Mouse (Mus musculus) C2C12 (cell line): ENCODE data around the gene Clstn2. TPM values are rescaled to one million over a fixed set of nuclear protein-coding genes. Genes with fewer than 3 reads are reported as not detected.

Source experiments
- H3K27me3 ChIP-seq: one replicate; pipeline ENCODE4 v1.6.1; 2011; ENCODE audit not compliant: control insufficient read depth, insufficient read depth, insufficient read length
- H3K36me3 ChIP-seq: one replicate; pipeline ENCODE4 v1.6.1; 2011; ENCODE audit not compliant: control insufficient read depth, insufficient read depth
- H3K4me3 ChIP-seq: one replicate; pipeline ENCODE4 v1.5.1; 2011; ENCODE audit warnings: mild to moderate bottlenecking, control low read depth; ENCODE audit not compliant: poor library complexity, insufficient read depth, severe bottlenecking
- H3K79me2 ChIP-seq: one replicate; pipeline ENCODE4 v1.6.1; 2011; ENCODE audit not compliant: control insufficient read depth, insufficient read depth
- H3K79me3 ChIP-seq: one replicate; pipeline ENCODE4 v1.6.1; 2011; ENCODE audit warnings: low read depth, control low read depth
- H3ac ChIP-seq: one replicate; pipeline ENCODE3; 2011; ENCODE audit warnings: low read depth; ENCODE audit not compliant: control insufficient read depth, insufficient read length
- CEBPB ChIP-seq: IDR thresholded peaks from one replicate; pipeline ENCODE4 v1.6.1; 2011; ENCODE audit warnings: low read depth, mild to moderate bottlenecking, control low read depth, moderate library complexity
- CTCF ChIP-seq: IDR thresholded peaks from one replicate; pipeline ENCODE4 v1.5.1; 2011; ENCODE audit not compliant: control insufficient read depth, insufficient read depth, insufficient read length
- FOSL1 ChIP-seq: IDR thresholded peaks from one replicate; pipeline ENCODE4 v1.8.0; 2011; ENCODE audit warnings: mild to moderate bottlenecking, low read length; ENCODE audit not compliant: poor library complexity, insufficient read depth, severe bottlenecking
- MAX ChIP-seq: IDR thresholded peaks from one replicate; pipeline ENCODE4 v1.6.1; 2011; ENCODE audit warnings: mild to moderate bottlenecking, control low read depth
- MYOD1 ChIP-seq: IDR thresholded peaks from one replicate; pipeline ENCODE4 v1.6.1; 2011; ENCODE audit warnings: low read depth; ENCODE audit not compliant: control insufficient read depth, insufficient read length
- MYOG ChIP-seq: IDR thresholded peaks from one replicate; pipeline ENCODE4 v1.6.1; 2011; ENCODE audit not compliant: control insufficient read depth, insufficient read length; ENCODE audit errors: extremely low read depth
- USF1 ChIP-seq: IDR thresholded peaks from one replicate; pipeline ENCODE4 v1.6.1; 2011; ENCODE audit warnings: low read depth, mild to moderate bottlenecking, control low read depth, moderate library complexity
- polyA plus RNA-seq: library from polyadenylated mRNA; unstranded; fragments of >200 nt; fragmentation: generic; extraction: Trizol; gene quantifications from one replicate; pipeline ENCODE4 v1.2.1, GENCODE M21; 2012; ENCODE audit warnings: missing spikeins

Gene Clstn2
- polyA plus RNA-seq, 1 experiment = 0.01 TPM

- H3K36me3 ChIP-seq = no peaks in the 10 kb centered on the region
- no peaks in the 10 kb centered on the region for H3K79me2 ChIP-seq
- H3K27me3 ChIP-seq = no peaks in the 10 kb centered on the region
- no peak for TF ChIP-seq MYOG
- no peak for TF ChIP-seq MYOD1
- no peak for TF ChIP-seq CEBPB
- no peak for TF ChIP-seq FOSL1
- no peak for TF ChIP-seq USF1
- no peak for TF ChIP-seq MAX
- no peak for TF ChIP-seq CTCF
- no peak overlapping the region for H3ac ChIP-seq
- H3K4me3 ChIP-seq = no peak overlapping the region
- H3K79me3 ChIP-seq = no peaks in the 10 kb centered on the region
Observed at GRCm38 (mm10) chr9:97775770-97776169, 257.2 kb downstream of the Clstn2 start.

GRCm38 (mm10) chr9:97774991-97775390, 258.0 kb downstream of the Clstn2 start:
- Histone ChIP-seq H3K36me3 (no peaks in the 10 kb centered on the region), H3K79me3 (no peaks in the 10 kb centered on the region), H3K79me2 (no peaks in the 10 kb centered on the region), H3K4me3 (no peak overlapping the region), H3K27me3 (no peaks in the 10 kb centered on the region), H3ac (no peak overlapping the region)
- TF ChIP-seq FOSL1 (no peak), USF1 (no peak), CTCF (no peak), CEBPB (no peak), MYOD1 (no peak), MAX (no peak), MYOG (no peak)

GRCm38 (mm10) chr9:97773911-97774310, 259.1 kb downstream of the Clstn2 start:
- H3K27me3 ChIP-seq = no peaks in the 10 kb centered on the region
- no peaks in the 10 kb centered on the region for H3K79me3 ChIP-seq
- no peak overlapping the region for H3ac ChIP-seq
- H3K4me3 ChIP-seq = no peak overlapping the region
- no peaks in the 10 kb centered on the region for H3K79me2 ChIP-seq
- H3K36me3 ChIP-seq = no peaks in the 10 kb centered on the region
- TF ChIP-seq FOSL1 (no peak), CEBPB (no peak), CTCF (no peak), MYOG (no peak), MYOD1 (no peak), MAX (no peak)

- Histone ChIP-seq H3K4me3 (no peak overlapping the region), H3K79me3 (no peaks in the 10 kb centered on the region), H3ac (no peak overlapping the region), H3K79me2 (no peaks in the 10 kb centered on the region), H3K27me3 (no peaks in the 10 kb centered on the region), H3K36me3 (no peaks in the 10 kb centered on the region)
- TF ChIP-seq CEBPB (no peak), MYOG (no peak), MYOD1 (no peak), USF1 (no peak), MAX (no peak), CTCF (no peak)
Observed at GRCm38 (mm10) chr9:97772431-97772830, 260.6 kb downstream of the Clstn2 start.

GRCm38 (mm10) chr9:97769331-97769730, 263.6 kb downstream of the Clstn2 start:
- H3K4me3 ChIP-seq = no peak overlapping the region
- no peaks in the 10 kb centered on the region for H3K79me2 ChIP-seq
- H3K79me3 ChIP-seq = no peaks in the 10 kb centered on the region
- TF ChIP-seq MYOG = no peak
- H3K27me3 ChIP-seq = no peaks in the 10 kb centered on the region
- no peaks in the 10 kb centered on the region for H3K36me3 ChIP-seq
- no peak overlapping the region for H3ac ChIP-seq

- Histone ChIP-seq H3K79me3 (no peaks in the 10 kb centered on the region), H3K36me3 (no peaks in the 10 kb centered on the region), H3K4me3 (no peak overlapping the region), H3K79me2 (no peaks in the 10 kb centered on the region), H3ac (no peak overlapping the region), H3K27me3 (no peaks in the 10 kb centered on the region)
- TF ChIP-seq CTCF (no peak), MAX (no peak), MYOD1 (no peak), CEBPB (no peak), FOSL1 (no peak), USF1 (no peak), MYOG (no peak)
Observed at GRCm38 (mm10) chr9:97765251-97765767, 267.7 kb downstream of the Clstn2 start.
